In the genomic region with DNA sequence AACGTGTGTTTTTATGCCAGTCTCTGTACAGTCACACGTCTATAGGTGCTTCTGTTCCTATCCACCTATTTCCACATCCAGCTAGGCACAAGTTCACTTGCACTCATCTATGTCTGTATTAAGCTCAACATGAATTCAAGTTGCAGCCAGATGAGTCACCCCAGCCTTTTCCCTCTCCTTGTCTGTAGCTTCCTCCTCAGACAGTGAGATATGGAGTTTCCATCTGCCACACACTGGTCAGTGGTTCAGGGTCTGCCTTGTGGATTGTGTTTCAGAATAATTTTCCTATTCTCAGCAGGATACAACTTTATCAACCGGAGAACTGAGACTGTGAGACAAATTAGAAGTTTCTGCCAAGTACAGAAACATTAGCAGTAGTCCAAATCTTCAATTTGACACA, we compare ENCODE assay signal across 25 mouse cellular contexts. TPM values are rescaled to one million over a fixed set of nuclear protein-coding genes. Genes with fewer than 3 reads are reported as not detected.
DNase-seq lines count a peak whose midpoint lies in the region; ATAC-seq and TF ChIP-seq lines count a peak whose summit lies in the region.
"Had no signal": no experiment of that assay in that cellular context is flagged by ENCODE, and none has a peak within 500 bp of the region (broad histone marks: within the 10 kb centered on the region; RNA-seq: fewer than 3 reads in every experiment).

No protein-coding gene starts in this region.

- ATAC-seq in heart, embryonic 14.5 days (ENCODE audit: insufficient number of reproducible peaks, insufficient read depth, low FRiP score, low read depth) = 0 out of 2 replicates have a peak, but pooled peaks have one; percentile 50
- no peak for ATAC-seq in lung, embryonic 14.5 days (ENCODE audit: insufficient read depth)
- ATAC-seq: activated CD4-positive, CD25-positive, alpha-beta regulatory T cell, adult 4 months; forebrain, embryonic 15.5 days had no signal

- intact Hi-C loops in heart, postnatal 14 days (cut with DNase I) = no loop called here

- no peaks in the 10 kb centered on the region for H3K4me1 ChIP-seq in heart, embryonic 10.5 days
- H3K4me1 ChIP-seq in heart, embryonic 14.5 days (ENCODE audit: control insufficient read depth in 2 of 2, insufficient read depth in 2 of 2, low read length in 2 of 2) = no peaks in the 10 kb centered on the region
- H3K4me1 ChIP-seq in lung, embryonic 14.5 days (ENCODE audit: insufficient read depth) = peaks cover 3% of the 10 kb centered on the region; the same call in 1 of the 2 replicates
- H3K4me1 ChIP-seq: embryonic facial prominence, embryonic 13.5 days; forebrain, embryonic 12.5 days; forebrain, embryonic 15.5 days; heart, embryonic 15.5 days; hindbrain, embryonic 12.5 days; hindbrain, embryonic 15.5 days had no signal

- no peaks in the 10 kb centered on the region for H3K36me3 ChIP-seq in heart, embryonic 10.5 days
- H3K36me3 ChIP-seq in heart, embryonic 14.5 days (ENCODE audit: control insufficient read depth, insufficient read depth, low read length) = no peaks in the 10 kb centered on the region
- H3K36me3 ChIP-seq in lung, embryonic 14.5 days (ENCODE audit: insufficient read depth) = no peaks in the 10 kb centered on the region
- H3K36me3 ChIP-seq: embryonic facial prominence, embryonic 10.5 days; embryonic facial prominence, embryonic 13.5 days; forebrain, embryonic 12.5 days; forebrain, embryonic 15.5 days; heart, embryonic 15.5 days; hindbrain, embryonic 12.5 days; hindbrain, embryonic 15.5 days had no signal

- no peak overlapping the region for H3K4me2 ChIP-seq in heart, embryonic 14.5 days (ENCODE audit: low read length)
- H3K4me2 ChIP-seq in lung, embryonic 14.5 days = no peak overlapping the region
- H3K4me2 ChIP-seq: embryonic facial prominence, embryonic 13.5 days; forebrain, embryonic 12.5 days; forebrain, embryonic 15.5 days; heart, embryonic 15.5 days; hindbrain, embryonic 12.5 days; hindbrain, embryonic 15.5 days had no signal

- no peak overlapping the region for H3K9ac ChIP-seq in heart, embryonic 14.5 days (ENCODE audit: low read length)
- H3K9ac ChIP-seq in lung, embryonic 14.5 days = no peak overlapping the region
- H3K9ac ChIP-seq: embryonic facial prominence, embryonic 13.5 days; forebrain, embryonic 12.5 days; forebrain, embryonic 15.5 days; heart, embryonic 15.5 days; hindbrain, embryonic 12.5 days; hindbrain, embryonic 15.5 days had no signal

- WGBS in heart, embryonic 10.5 days = 72% methylated on average over 3 of the region's 3 CpGs
- 67% methylated on average over 3 of the region's 3 CpGs for WGBS in heart, embryonic 14.5 days
- 67% methylated on average over 3 of the region's 3 CpGs for WGBS in lung, embryonic 14.5 days

- no peak overlapping the region for H3K4me3 ChIP-seq in heart, embryonic 10.5 days
- H3K4me3 ChIP-seq in heart, embryonic 14.5 days (ENCODE audit: control insufficient read depth in 1 of 2, insufficient read depth in 1 of 2, low read depth in 1 of 2, low read length in 2 of 2) = no peak overlapping the region
- H3K4me3 ChIP-seq in lung, embryonic 14.5 days (ENCODE audit: low read depth, low read length) = no peak overlapping the region
- H3K4me3 ChIP-seq: embryonic facial prominence, embryonic 10.5 days; embryonic facial prominence, embryonic 13.5 days; erythroblast, embryonic 14.5 days; forebrain, embryonic 12.5 days; forebrain, embryonic 15.5 days; heart, embryonic 15.5 days; hindbrain, embryonic 12.5 days; hindbrain, embryonic 15.5 days had no signal

- no peak for TF ChIP-seq CTCF in lung, embryonic 14.5 days (IDR thresholded peaks at IDR 0.05; ENCODE audit: low read depth)

- no peak overlapping the region for H3K27ac ChIP-seq in heart, embryonic 10.5 days
- no peak overlapping the region for H3K27ac ChIP-seq in heart, embryonic 14.5 days (replicated peaks in 1 of 2; ENCODE audit: control insufficient read depth in 1 of 2, insufficient read depth in 1 of 2, low read depth in 2 of 2, low read length in 2 of 2)
- no peak overlapping the region for H3K27ac ChIP-seq in lung, embryonic 14.5 days (ENCODE audit: low read depth)
- H3K27ac ChIP-seq: embryonic facial prominence, embryonic 10.5 days; embryonic facial prominence, embryonic 13.5 days; forebrain, embryonic 12.5 days; forebrain, embryonic 15.5 days; heart, embryonic 15.5 days; hindbrain, embryonic 12.5 days; hindbrain, embryonic 15.5 days had no signal

- peak; percentile 87 for DNase-seq in heart, adult 11 months
- DNase-seq in heart, embryonic 10.5 days (ENCODE audit: low spot score) = no peak
- no peak for DNase-seq in heart, postnatal 14 days
- peak; percentile 30 for DNase-seq in lung, embryonic 14.5 days
- no peak for DNase-seq in lung, postnatal 36 days
- DNase-seq: adrenal gland, adult 8-10 months; adrenal gland, postnatal 25 days; cerebellum, adult 11-12 months; cerebellum, adult 8-10 months; cerebellum, postnatal 10 days; cerebellum, postnatal 36 days; embryo, embryonic 11 days; gastrocnemius, postnatal 25 days; heart, postnatal 10 days had no signal

- H3K27me3 ChIP-seq in heart, embryonic 10.5 days (ENCODE audit: insufficient read depth, poor library complexity, severe bottlenecking) = no peaks in the 10 kb centered on the region
- H3K27me3 ChIP-seq in heart, embryonic 14.5 days (ENCODE audit: control insufficient read depth, insufficient read depth, low read length) = no peaks in the 10 kb centered on the region
- no peaks in the 10 kb centered on the region for H3K27me3 ChIP-seq in lung, embryonic 14.5 days (ENCODE audit: insufficient read depth, low read length)
- H3K27me3 ChIP-seq: embryonic facial prominence, embryonic 13.5 days; forebrain, embryonic 12.5 days; forebrain, embryonic 15.5 days; heart, embryonic 15.5 days; hindbrain, embryonic 12.5 days; hindbrain, embryonic 15.5 days had no signal

- H3K9me3 ChIP-seq in heart, embryonic 10.5 days = no peaks in the 10 kb centered on the region
- H3K9me3 ChIP-seq in heart, embryonic 14.5 days (ENCODE audit: control insufficient read depth, low read length) = no peaks in the 10 kb centered on the region
- H3K9me3 ChIP-seq in lung, embryonic 14.5 days (ENCODE audit: low read depth, low read length) = no peaks in the 10 kb centered on the region
- H3K9me3 ChIP-seq: embryonic facial prominence, embryonic 10.5 days; embryonic facial prominence, embryonic 13.5 days; forebrain, embryonic 12.5 days; forebrain, embryonic 15.5 days; heart, embryonic 15.5 days; hindbrain, embryonic 12.5 days; hindbrain, embryonic 15.5 days had no signal

RNA-seq across cellular contexts. Expression of gene Lepr, which starts 20.0 kb away (rescaled TPM):
- 0.33 and 0.90 TPM in 2 replicates for polyA plus RNA-seq in heart, embryonic 10.5 days (2016; fragmentation: Nextera tagmentation; extraction: Ambion mirVana)
- 1.3 TPM in 2 replicates for polyA plus RNA-seq in heart, embryonic 14.5 days (2014; fragmentation: Nextera tagmentation; extraction: Ambion mirVana)
- total RNA-seq in heart, postnatal 14 days (2021) = 10 to 100 TPM; 11.2 to 11.9 TPM
- 7.3 and 9.2 TPM in 2 replicates for polyA plus RNA-seq in lung, embryonic 14.5 days (2014; fragmentation: Nextera tagmentation; extraction: Ambion mirVana)
- total RNA-seq: hematopoietic stem cell, adult 5-6 weeks had no signal
- polyA plus RNA-seq: erythroblast, embryonic 14.5 days had no signal

RNA-seq across cellular contexts. Expression of gene Leprot, which starts 49.7 kb away (rescaled TPM):
- polyA plus RNA-seq in heart, embryonic 10.5 days (2016; fragmentation: Nextera tagmentation; extraction: Ambion mirVana) = 75.2 and 75.9 TPM in 2 replicates
- 84.4 and 85.3 TPM in 2 replicates for polyA plus RNA-seq in heart, embryonic 14.5 days (2014; fragmentation: Nextera tagmentation; extraction: Ambion mirVana)
- 10 to 100 TPM; 31.5 to 33.1 TPM for total RNA-seq in heart, postnatal 14 days (2021)
- polyA plus RNA-seq in lung, embryonic 14.5 days (2014; fragmentation: Nextera tagmentation; extraction: Ambion mirVana) = 87.9 and 88.4 TPM in 2 replicates

Comparison
In these comparisons a context has a peak if more than half of its experiments do, and no peak if none do; other contexts are left out.
1. DNase-seq: peak in heart, adult 11 months (single experiment) and lung, embryonic 14.5 days (single experiment); none in heart, embryonic 10.5 days (single experiment), heart, postnatal 14 days (0 of 2) and lung, postnatal 36 days (single experiment).